Mouse (Mus musculus) erythroblast, adult 5-6 weeks (primary cell): ENCODE data around the gene Pwp2. TPM values are rescaled to one million over a fixed set of nuclear protein-coding genes. Genes with fewer than 3 reads are reported as not detected.

Experiments
- ATAC-seq: replicated peaks from 2 replicates; pipeline ENCODE4 v1.8.0; 2016; ENCODE audit warnings: moderate number of reproducible peaks, mild to moderate bottlenecking, moderate TSS enrichment, inconsistent platforms; ENCODE audit not compliant: poor library complexity, low FRiP score, severe bottlenecking
- total RNA-seq, 2 experiments: library from RNA; stranded (forward) in 1 of 2; stranded (reverse) in 1 of 2; fragments of 150-400 nt in 1 of 2; fragments of 200-764, 138-1000 nt in 1 of 2; gene quantifications; 2 replicates each; pipeline versions ENCODE4 v1.2.3 to v1.2.4; 2015 to 2017; ENCODE audit warnings: low replicate concordance in 2 of 2

The Pwp2 gene
- total RNA-seq, 2 experiments from 2014 or later, result 0.19 to 5.5 TPM

DNA sequence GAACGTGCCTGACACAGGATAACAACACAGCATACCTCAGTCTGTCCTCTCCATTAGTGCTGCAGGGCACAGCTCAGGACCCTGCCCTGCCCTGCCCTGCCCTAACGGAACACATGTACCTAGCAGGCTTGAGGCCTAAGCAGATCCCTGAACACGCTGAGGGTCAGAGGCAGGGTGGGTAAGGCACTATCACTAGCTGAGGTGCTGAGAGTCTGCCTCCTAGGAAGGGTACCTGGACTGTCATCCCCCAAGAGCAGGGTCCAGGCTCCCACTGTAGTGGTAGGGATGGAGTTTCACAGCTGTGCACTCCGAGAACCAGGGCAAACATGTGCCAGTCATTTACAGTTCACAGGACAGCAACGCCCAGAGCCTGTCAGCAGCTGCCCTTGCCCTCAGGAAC lies 10.5 kb downstream of the Pwp2 start:
- ATAC-seq, result no peak

DNA sequence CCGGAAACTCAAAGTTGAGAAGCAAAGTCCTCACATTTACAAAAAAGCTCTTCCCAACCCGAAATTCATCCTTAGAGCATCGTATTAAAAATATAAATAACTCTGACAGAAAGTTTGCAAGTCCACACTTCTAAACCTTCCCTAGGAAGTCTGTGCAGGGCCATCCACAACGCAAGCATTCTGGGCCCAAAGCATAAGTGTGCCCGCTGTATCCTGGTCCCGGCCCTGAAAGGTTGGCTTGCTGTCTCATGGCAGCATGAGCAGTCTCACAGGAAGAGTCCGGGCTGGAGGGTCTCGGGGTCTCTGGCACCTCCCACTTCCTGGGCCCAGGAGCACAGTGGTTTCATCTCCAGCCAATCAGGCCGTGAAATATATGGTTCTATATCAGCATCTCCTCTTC lies 13.4 kb downstream of the Pwp2 start:
- ATAC-seq, result no peak

GRCm38 (mm10) chr10:78171057-78171456 lies 13.9 kb downstream of the Pwp2 start:
- no peak for ATAC-seq

DNA sequence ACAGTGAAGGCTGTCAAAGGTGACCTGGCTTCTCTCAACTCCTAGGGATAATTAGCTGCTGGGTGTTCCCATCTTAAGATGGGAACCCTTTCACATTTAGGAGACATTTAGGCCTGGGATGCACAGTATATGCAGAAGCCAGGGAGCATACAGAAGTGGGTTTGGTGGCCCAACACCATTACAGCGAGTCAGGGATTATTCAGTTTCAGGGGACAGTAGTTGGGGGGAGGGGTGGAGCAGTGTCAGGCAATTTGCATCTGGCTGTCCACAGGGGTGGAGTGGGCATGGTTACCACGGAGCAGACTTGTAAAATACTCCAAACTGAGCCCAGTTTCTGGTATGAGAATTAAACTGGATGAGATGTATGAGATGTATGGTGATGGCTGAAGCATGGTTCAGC lies 14.5 kb downstream of the Pwp2 start:
- ATAC-seq, result no peak

DNA sequence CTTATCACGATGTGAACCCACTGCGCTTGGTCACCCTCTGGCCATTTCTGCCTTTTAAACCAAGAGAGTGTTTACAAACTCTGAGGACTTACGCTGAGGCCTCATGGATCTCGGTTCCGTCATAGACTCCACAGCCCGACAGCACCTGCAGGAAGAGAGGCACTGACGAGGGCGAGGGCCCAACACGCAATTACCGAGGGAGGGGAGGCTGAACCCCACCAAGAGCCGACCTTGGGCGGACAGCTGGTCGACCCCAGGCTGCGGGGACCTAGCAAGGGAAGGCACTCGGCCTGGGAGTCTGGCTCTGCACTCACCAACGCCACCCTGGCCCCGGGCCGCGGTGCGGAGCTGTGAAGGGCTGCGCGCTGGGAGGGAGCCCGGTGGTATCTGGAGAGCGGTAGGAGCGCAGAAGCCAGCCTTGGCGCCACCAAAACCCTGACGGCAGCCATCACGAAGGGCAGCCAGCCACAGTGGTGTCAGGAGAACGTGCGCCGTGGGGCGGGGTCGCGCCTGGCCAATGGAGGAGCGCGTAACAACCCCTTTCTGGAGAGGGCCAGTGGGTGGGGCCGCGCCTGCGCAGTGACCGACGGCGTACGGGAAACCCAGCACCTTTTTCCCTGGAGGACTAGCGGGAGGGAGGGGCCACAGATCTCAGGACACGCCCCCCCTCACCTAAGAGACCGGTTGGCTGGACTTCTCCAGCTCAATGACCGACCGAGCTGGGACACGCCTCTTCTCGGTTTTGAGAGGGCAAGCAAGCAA lies 15.5 kb downstream of the Pwp2 start, which contains the start of gene D10Jhu81e:
Gene D10Jhu81e (minus strand): TSS at position 502 of the 762 bp plus-strand sequence.
- peak; percentile 93 for ATAC-seq

GRCm38 (mm10) chr10:78168792-78169191 lies 16.2 kb downstream of the Pwp2 start:
- no peak for ATAC-seq

DNA sequence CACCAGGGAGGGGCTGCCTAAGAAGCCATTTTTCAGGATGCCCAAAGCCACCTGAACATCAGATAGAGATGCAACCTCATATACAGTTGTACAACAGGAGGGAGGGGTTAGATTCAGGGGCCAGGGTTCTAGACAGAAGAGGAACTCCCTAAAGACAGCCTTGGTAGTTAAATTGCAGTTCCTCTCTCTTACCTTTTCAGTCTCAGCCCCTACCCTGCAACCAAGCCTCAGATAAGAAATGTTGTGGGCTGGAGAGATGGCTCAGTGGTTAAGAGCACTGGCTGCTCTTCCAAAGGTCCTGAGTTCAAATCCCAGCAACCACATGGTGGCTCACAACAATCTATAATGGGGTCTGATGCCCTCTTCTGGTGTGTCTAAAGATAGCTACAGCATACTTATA lies 17.2 kb downstream of the Pwp2 start:
- no peak for ATAC-seq

GRCm38 (mm10) chr10:78167333-78167732 lies 17.6 kb downstream of the Pwp2 start:
- ATAC-seq, result no peak

DNA sequence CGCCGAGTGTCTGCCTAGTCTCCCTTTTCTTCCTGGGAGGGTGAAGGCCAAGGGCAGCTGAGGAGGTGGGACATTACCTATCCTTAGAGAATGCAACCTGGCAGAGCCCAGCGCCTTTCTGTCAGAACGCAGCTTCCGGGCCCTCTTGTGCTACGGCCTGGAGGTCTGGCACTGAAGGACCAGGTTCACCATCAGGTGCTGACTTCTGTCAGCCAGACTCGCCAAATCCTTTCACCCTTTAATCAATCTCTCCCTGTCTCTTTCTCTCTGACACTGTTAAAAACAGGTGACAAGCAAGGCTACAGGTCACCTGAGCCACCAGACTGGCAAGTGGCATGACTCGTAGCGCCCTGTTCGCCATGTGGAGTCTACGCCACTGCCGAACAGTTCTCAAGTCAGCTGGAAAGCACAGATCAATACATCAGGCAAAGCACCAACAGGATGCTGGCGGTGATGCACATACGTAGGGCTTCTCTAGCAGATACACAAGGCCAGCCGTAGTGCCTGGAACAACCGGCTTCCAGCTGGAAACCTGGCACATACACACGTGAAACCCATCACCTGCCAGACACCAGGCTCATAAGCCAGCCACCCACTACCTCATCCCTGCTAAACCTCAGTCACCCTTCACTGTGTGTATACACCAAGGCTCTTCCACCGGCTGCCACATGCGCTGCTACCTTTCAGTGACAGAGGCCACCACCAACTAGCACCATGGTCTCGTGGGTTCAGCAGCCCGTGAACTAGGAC lies 19.5 kb downstream of the Pwp2 start:
- no peak for ATAC-seq

DNA sequence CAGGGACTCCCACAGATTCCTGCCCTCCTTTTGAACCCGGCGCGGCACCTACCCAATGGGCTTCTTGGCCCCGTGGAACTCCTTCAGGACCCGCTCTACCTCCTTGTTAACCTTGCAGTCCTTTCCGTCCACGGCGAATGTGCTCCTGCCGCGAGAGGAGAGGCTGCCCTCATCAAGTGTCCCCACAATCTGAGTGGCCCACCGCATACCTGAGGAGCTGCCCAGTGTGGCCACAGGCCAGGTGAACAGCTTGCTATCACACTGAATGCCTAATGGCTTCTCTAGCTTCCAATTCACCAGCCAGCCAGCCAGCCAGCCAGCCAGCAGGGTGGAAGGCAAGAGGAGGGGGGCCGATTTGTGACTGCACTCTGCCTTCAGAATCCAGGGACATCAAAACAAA lies 20.2 kb downstream of the Pwp2 start:
- ATAC-seq, result no peak

DNA sequence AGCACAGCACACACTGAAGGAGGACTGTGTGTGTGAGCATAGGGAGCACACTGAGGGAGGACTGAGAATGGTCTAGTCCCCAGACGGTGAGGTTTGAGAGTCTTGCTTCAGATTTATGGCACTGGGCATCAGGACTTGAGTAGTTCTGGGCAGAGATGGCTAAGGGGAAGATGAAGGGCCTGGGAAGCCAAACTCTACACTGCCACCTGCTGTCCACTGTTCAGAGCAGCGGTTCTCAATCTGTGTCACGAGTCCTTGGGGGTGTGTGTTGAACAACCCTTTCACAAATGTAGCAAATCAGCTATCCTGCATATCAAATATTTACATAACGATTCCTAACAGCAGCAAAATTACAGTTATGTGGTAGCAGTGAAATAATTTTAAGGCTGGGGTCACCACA lies 21.0 kb downstream of the Pwp2 start:
- ATAC-seq, result peak; percentile 50

GRCm38 (mm10) chr10:78163241-78163640 lies 21.7 kb downstream of the Pwp2 start:
- no peak for ATAC-seq

DNA sequence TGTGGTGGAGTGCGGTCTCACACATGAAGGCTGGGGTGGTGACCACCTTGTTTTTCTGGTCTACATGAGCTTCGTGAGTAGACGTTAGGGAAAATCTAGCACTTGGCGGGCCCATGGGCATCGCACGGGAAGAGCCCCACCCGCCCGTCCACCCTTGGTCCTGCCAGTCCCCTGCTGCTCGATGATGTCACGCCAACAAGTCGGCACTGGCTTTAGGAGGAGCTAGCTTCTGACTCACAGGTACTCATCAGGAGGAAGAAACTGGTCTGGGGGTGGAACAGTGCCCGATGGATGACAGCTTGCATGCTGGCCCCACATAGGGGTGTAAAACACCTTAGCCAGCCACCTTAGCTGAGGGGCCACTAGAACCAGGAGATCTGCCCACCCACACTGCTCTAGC lies 22.3 kb downstream of the Pwp2 start:
- ATAC-seq, result no peak

DNA sequence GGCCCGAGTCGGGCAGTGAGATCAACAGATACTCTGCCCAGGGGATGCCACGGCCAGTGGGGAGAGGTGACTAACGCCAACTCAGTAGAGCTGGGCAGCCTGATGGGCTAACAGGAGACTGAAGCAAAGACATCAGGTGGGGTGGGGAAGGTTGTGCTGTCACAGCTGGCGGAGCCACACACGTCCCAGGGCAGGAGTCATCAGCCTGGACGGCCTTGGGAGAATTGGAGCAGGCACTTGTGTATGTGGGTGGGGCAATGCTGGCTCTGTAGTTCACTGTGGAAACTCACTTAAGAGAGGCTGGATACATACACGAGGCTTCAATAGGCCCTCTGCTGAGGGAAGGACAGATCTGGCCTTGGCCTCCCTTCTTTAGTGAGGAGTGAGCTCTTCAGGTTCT lies 23.9 kb downstream of the Pwp2 start:
- ATAC-seq, result no peak

GRCm38 (mm10) chr10:78160369-78161095 lies 24.4 kb downstream of the Pwp2 start:
- ATAC-seq, result peak; percentile 12; the same call in 1 of the 2 replicates

DNA sequence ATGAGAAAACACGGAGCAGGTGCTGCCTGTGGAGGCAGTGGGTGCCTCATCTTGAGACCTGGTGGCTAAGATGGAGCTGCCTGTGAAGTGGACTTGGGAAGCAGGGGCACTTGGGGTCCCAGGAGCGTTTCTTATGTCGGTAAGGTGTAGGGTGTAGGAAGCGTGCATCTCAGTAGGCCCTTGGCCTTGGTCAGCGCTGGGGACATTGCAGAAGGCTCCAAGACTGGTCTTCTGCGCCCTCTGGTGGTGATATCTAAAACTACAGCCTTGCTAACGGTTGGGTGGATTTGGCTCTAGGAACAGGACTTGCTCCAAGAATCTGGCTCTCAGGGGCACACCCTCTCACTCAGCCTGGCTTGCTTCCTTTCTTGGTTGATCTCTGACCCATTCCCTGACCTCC lies 25.0 kb downstream of the Pwp2 start:
- peak; percentile 77 for ATAC-seq

GRCm38 (mm10) chr10:78159252-78159878 lies 25.6 kb downstream of the Pwp2 start:
- peak; percentile 69 for ATAC-seq

DNA sequence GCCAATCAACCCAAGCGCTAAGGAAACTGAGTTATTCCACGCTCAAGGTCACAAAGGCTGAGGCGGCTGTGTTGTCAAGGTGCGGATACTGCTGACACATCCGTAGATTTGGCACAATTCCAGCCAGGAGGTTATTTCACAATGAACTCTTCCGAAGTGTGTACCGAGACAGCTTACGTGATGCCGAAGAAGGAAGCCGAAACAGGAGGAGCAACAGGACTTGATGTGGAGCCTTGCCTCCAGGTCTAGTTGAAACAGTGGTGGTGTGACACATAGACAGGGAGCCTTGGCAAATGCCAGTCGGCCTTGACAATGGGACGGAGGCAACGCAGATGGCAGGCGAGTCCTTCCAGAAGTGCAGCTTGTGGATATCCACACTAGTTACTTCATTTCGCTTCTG lies 26.9 kb downstream of the Pwp2 start:
- no peak for ATAC-seq

- no peak for ATAC-seq
Observed at GRCm38 (mm10) chr10:78156926-78157325, 28.0 kb downstream of the Pwp2 start.
